Mouse (Mus musculus) testis, adult 2 months (tissue): ENCODE measurements around the gene Ppp1r37. TPM values are rescaled to one million over a fixed set of nuclear protein-coding genes. Genes with fewer than 3 reads are reported as not detected.

Source experiments
- H3K27ac ChIP-seq: fragments of 200-500 bp; 2 replicates; pipeline ENCODE4 v1.5.1; 2012; ENCODE audit warnings: low read depth, low read length; ENCODE audit not compliant: control insufficient read depth, insufficient read depth
- H3K27me3 ChIP-seq: fragments of 200-500 bp; 2 replicates; pipeline ENCODE4 v1.6.1; 2012; ENCODE audit warnings: mild to moderate bottlenecking, low read length, moderate library complexity; ENCODE audit not compliant: control insufficient read depth, insufficient read depth
- H3K36me3 ChIP-seq: fragments of 200-500 bp; 2 replicates; pipeline ENCODE4 v1.6.1; 2012; ENCODE audit warnings: mild to moderate bottlenecking, low read length; ENCODE audit not compliant: control insufficient read depth, insufficient read depth
- H3K4me1 ChIP-seq: fragments of 200-500 bp; 2 replicates; pipeline ENCODE4 v1.6.1; 2012; ENCODE audit warnings: low read length; ENCODE audit not compliant: control insufficient read depth, insufficient read depth
- H3K4me3 ChIP-seq: fragments of 200-500 bp; 2 replicates; pipeline ENCODE4 v1.5.1; 2012; ENCODE audit warnings: low read depth, mild to moderate bottlenecking, low read length, moderate library complexity, mixed read lengths; ENCODE audit not compliant: control insufficient read depth
- CTCF ChIP-seq: fragments of 200-500 bp; IDR thresholded peaks from 2 replicates; pipeline ENCODE4 v1.5.1; 2012; ENCODE audit warnings: low read depth, mild to moderate bottlenecking, inconsistent platforms, low read length, moderate library complexity; ENCODE audit not compliant: control insufficient read depth, insufficient read depth, insufficient replicate concordance
- POLR2A ChIP-seq: fragments of 200-500 bp; IDR thresholded peaks from 2 replicates; pipeline ENCODE4 v1.6.1; 2012; ENCODE audit warnings: low read depth, mild to moderate bottlenecking, inconsistent platforms, low read length, moderate library complexity; ENCODE audit not compliant: control insufficient read depth
- polyA plus RNA-seq: library from polyadenylated mRNA; depleted of rRNA; stranded (reverse); fragments of >200 nt; gene quantifications from 2 replicates; pipeline ENCODE4 v1.2.3, GENCODE M21; 2012

Gene Ppp1r37
- polyA plus RNA-seq, 1 experiment, result 37.3 TPM

- TF ChIP-seq POLR2A, result no peak
- TF ChIP-seq CTCF, result no peak
- Histone ChIP-seq H3K27ac (no peak overlapping the region), H3K4me1 (no peaks in the 10 kb centered on the region; the same call in 1 of the 2 replicates), H3K36me3 (no peaks in the 10 kb centered on the region), H3K27me3 (no peaks in the 10 kb centered on the region), H3K4me3 (no peak overlapping the region)
These were observed 15.4 kb downstream of the Ppp1r37 start for GRCm38 (mm10) chr7:19547344-19547969.

- H3K27me3 ChIP-seq, result no peaks in the 10 kb centered on the region
- H3K36me3 ChIP-seq, result no peaks in the 10 kb centered on the region
- TF ChIP-seq CTCF, result no peak
- TF ChIP-seq POLR2A, result no peak
These were observed 16.9 kb downstream of the Ppp1r37 start for GRCm38 (mm10) chr7:19546007-19546406.

GRCm38 (mm10) chr7:19543584-19543983 lies 19.3 kb downstream of the Ppp1r37 start:
- Histone ChIP-seq H3K27me3 (no peaks in the 10 kb centered on the region), H3K36me3 (no peaks in the 10 kb centered on the region), H3K27ac (no peak overlapping the region), H3K4me3 (no peak overlapping the region), H3K4me1 (peaks cover 4% of the 10 kb centered on the region)
- TF ChIP-seq POLR2A (no peak), CTCF (peak; percentile 40; the same call in 1 of the 2 replicates)

More at GRCm38 (mm10) chr7:19546007-19546406, 16.9 kb downstream of the Ppp1r37 start:
- no peak overlapping the region for H3K4me3 ChIP-seq
- no peak overlapping the region for H3K27ac ChIP-seq
- peaks cover 4% of the 10 kb centered on the region for H3K4me1 ChIP-seq

GRCm38 (mm10) chr7:19542155-19542691 lies 20.7 kb downstream of the Ppp1r37 start:
- H3K27me3 ChIP-seq, result no peaks in the 10 kb centered on the region
- no peak overlapping the region for H3K4me3 ChIP-seq
- TF ChIP-seq CTCF, result no peak
- TF ChIP-seq POLR2A, result no peak
- H3K27ac ChIP-seq, result no peak overlapping the region
- H3K36me3 ChIP-seq, result no peaks in the 10 kb centered on the region
- H3K4me1 ChIP-seq, result peaks cover 4% of the 10 kb centered on the region

- H3K4me1 ChIP-seq, result peaks cover 4% of the 10 kb centered on the region
- H3K4me3 ChIP-seq, result no peak overlapping the region
- TF ChIP-seq CTCF (no peak), POLR2A (no peak)
- no peaks in the 10 kb centered on the region for H3K27me3 ChIP-seq
- H3K36me3 ChIP-seq, result no peaks in the 10 kb centered on the region
- no peak overlapping the region for H3K27ac ChIP-seq
These were observed 21.2 kb downstream of the Ppp1r37 start for GRCm38 (mm10) chr7:19541681-19542154.

- Histone ChIP-seq H3K4me1 (peaks cover 4% of the 10 kb centered on the region), H3K27ac (no peak overlapping the region)
These were observed 21.9 kb downstream of the Ppp1r37 start for GRCm38 (mm10) chr7:19540771-19541566.

GRCm38 (mm10) chr7:19534676-19535075 lies 28.2 kb downstream of the Ppp1r37 start:
- TF ChIP-seq POLR2A (no peak), CTCF (no peak)
- Histone ChIP-seq H3K36me3 (no peaks in the 10 kb centered on the region; the same call in none of the 2 replicates), H3K4me3 (no peak overlapping the region)

More at GRCm38 (mm10) chr7:19540771-19541566, 21.9 kb downstream of the Ppp1r37 start:
- no peak overlapping the region for H3K4me3 ChIP-seq
- H3K27me3 ChIP-seq, result no peaks in the 10 kb centered on the region
- no peaks in the 10 kb centered on the region for H3K36me3 ChIP-seq
- TF ChIP-seq CTCF (no peak), POLR2A (no peak)

More at GRCm38 (mm10) chr7:19534676-19535075, 28.2 kb downstream of the Ppp1r37 start:
- Histone ChIP-seq H3K27ac (no peak overlapping the region), H3K4me1 (no peaks in the 10 kb centered on the region), H3K27me3 (no peaks in the 10 kb centered on the region)
